Mouse (Mus musculus) forebrain, embryonic 16.5 days (tissue): ENCODE data around the gene Cdc42bpg. TPM values are rescaled to one million over a fixed set of nuclear protein-coding genes. Genes with fewer than 3 reads are reported as not detected.

Experiments used
- ATAC-seq: fragments of 200-750 bp; cut with Nextera tagmentation; 2 replicates; pipeline ENCODE4 v1.8.0; 2017; ENCODE audit warnings: mild to moderate bottlenecking, moderate library complexity
- H3K27ac ChIP-seq: fragments of 300-500 bp; sonication (generic); 2 replicates; pipeline ENCODE4 v1.5.1; 2014; ENCODE audit warnings: low read length, control low read depth
- H3K27me3 ChIP-seq: fragments of 300-500 bp; sonication (generic); replicated peaks from 2 replicates; pipeline ENCODE4 v1.6.1; 2014; ENCODE audit warnings: low read length; ENCODE audit not compliant: control insufficient read depth, insufficient read depth
- H3K36me3 ChIP-seq: fragments of 300-500 bp; sonication (generic); 2 replicates; pipeline ENCODE4 v1.6.1; 2014; ENCODE audit not compliant: control insufficient read depth, insufficient read depth
- H3K4me1 ChIP-seq: fragments of 300-500 bp; sonication (generic); replicated peaks from 2 replicates; pipeline ENCODE4 v1.6.1; 2014; ENCODE audit warnings: low read length; ENCODE audit not compliant: control insufficient read depth, insufficient read depth
- H3K4me2 ChIP-seq: fragments of 300-500 bp; sonication (generic); 2 replicates; pipeline ENCODE4 v1.6.1; 2014; ENCODE audit warnings: mild to moderate bottlenecking, low read length, control low read depth
- H3K4me3 ChIP-seq: fragments of 300-500 bp; sonication (generic); replicated peaks from 2 replicates; pipeline ENCODE4 v1.5.1; 2014; ENCODE audit warnings: mild to moderate bottlenecking, low read length, control low read depth
- H3K9ac ChIP-seq: fragments of 300-500 bp; sonication (generic); replicated peaks from 2 replicates; pipeline ENCODE4 v1.6.1; 2014; ENCODE audit warnings: low read depth, low read length, control low read depth
- H3K9me3 ChIP-seq: fragments of 300-500 bp; sonication (generic); 2 replicates; pipeline ENCODE4 v1.6.1; 2016; ENCODE audit warnings: low read length; ENCODE audit not compliant: control insufficient read depth
- WGBS: fragments of 180-500 bp; shearing (Covaris S2); extraction: QIAGEN DNeasy Blood & Tissue Kit; methylation state at CpG from one replicate; pipeline ENCODE4 v1.1.7; 2014; 5-methylcytosine and 5-hydroxymethylcytosine counted together
- polyA plus RNA-seq: library from polyadenylated mRNA; unstranded; fragments of >200 nt; fragmentation: Nextera tagmentation; extraction: Ambion mirVana; gene quantifications from 2 replicates; pipeline ENCODE4 v1.2.1, GENCODE M21; 2015

The Cdc42bpg gene
- polyA plus RNA-seq, 1 experiment from 2014 or later = 0.52 TPM

DNA sequence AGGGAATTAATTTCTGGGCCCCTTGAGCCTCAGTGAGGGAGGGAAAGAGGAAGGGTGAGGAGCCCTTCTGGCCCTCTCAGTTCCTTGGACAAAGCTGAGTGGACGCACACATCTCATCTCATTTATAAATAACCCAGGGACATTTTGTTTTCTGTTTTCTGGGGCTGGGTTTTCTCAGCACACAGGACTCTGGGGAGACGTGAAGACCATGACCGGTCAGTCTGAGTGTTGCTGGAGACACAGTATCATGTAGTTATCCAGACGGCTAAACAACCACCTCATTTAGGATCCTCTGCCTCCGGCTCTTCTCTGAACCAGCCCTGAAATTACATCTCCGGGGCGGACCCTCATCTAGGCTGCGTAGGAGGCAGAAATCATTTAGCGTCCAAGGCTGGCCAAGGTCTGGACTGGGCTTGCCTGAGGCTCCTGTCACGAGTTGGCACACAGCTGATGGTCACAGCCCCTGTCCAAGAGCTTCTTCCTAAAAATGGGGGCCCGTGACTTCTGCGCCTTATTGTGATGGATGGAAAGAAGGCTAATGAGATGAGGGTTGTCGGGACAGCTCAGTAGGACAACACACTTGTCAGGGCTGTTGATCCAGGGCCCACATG is 32.2 kb upstream of the Cdc42bpg start:
- H3K9me3 ChIP-seq = no peaks in the 10 kb centered on the region
- ATAC-seq = no peak
- no peak overlapping the region for H3K4me3 ChIP-seq

DNA sequence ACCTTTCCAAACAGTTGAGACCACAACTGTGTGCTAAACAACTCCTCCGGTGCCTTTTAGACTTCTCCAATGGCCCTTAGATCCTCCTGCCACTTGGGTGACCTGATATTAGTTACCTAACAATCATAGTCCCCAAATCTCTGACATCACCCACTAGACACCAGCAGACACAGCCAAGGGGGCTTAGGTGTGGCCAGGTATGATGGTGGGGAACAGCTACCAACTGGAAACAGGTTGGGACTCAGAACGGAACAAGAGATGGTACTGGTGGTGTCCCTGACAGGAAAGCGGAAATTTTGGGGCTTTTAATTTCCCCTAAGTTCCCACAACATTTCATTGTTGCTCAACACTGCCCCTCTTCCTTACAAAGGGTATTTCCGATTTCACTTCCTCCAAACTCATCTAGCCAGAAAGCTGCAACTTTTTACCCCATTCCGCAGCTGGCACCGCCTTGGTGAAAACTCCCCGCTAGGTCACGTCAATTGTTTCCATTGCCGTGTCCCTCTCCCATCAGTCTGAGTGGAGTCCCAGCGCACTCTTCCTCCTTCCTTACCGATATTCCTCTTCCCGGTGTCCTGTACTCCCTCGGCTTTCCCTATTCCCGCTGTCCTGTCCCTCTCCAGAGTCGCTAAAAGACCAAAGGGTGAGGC is 30.4 kb upstream of the Cdc42bpg start:
- Histone ChIP-seq H3K27me3 (no peaks in the 10 kb centered on the region), H3K4me1 (peaks cover 37% of the 10 kb centered on the region), H3K4me3 (peak overlapping the region; percentile 94), H3K27ac (peak overlapping the region; percentile 70), H3K4me2 (peak overlapping the region; percentile 100), H3K36me3 (peaks cover 2% of the 10 kb centered on the region; the same call in 1 of the 2 replicates), H3K9ac (peak overlapping the region; percentile 89), H3K9me3 (no peaks in the 10 kb centered on the region)
- peak; percentile 19; the same call in 1 of the 2 replicates for ATAC-seq
- WGBS = 7% methylated on average over 15 of the region's 15 CpGs

More for the DNA sequence above, 32.2 kb upstream of the Cdc42bpg start:
- Histone ChIP-seq H3K27ac (no peak overlapping the region), H3K27me3 (no peaks in the 10 kb centered on the region), H3K4me2 (no peak overlapping the region), H3K9ac (no peak overlapping the region), H3K36me3 (no peaks in the 10 kb centered on the region), H3K4me1 (peaks cover 24% of the 10 kb centered on the region)
- WGBS = 92% methylated on average over 13 of the region's 13 CpGs

DNA sequence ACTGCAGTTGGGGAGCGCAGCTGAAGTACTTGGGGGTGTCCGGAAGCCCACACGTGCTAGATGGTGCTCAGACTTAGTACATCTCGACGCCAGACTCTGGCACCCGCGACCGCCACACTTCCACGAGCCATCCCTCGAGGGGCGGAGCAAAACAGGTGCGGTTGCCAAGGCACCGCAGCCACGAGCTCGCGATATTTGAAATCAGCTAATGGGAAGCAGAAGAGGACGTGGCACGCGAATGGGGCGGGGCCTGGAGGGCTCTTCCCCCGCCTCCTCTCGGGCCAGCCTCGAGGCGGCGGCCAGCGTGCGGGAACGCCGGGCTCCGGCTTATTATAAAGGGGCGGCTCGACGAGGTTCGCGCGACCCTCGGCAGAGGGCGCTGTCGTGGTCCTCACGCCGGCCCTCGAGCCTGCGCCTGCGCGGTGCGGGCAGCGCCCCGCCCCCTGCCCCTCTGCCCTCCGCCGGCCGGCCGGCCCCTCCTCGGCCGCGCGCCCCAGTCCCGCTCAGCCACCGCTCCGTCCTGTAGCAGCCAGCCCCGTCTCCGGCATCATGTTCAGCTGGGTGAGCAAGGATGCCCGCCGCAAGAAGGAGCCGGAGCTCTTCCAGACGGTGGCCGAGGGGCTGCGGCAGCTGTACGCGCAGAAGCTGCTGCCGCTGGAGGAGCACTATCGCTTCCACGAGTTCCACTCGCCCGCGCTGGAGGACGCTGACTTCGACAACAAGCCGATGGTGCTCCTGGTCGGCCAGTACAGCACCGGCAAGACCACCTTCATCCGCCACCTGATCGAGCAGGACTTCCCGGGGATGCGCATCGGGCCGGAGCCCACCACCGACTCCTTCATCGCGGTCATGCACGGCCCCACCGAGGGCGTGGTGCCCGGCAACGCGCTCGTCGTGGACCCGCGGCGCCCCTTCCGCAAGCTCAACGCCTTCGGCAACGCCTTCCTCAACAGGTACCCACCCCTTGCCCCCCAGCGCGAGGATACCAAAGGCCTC is 29.5 kb upstream of the Cdc42bpg start, which contains the start of gene Ehd1:
Gene Ehd1 (plus strand): TSS at position 300 of the 996 bp plus-strand sequence.
- peaks cover 5% of the 10 kb centered on the region for H3K36me3 ChIP-seq
- H3K9ac ChIP-seq = peak within 1 kb of the TSS; percentile 89
- peak; percentile 97 for ATAC-seq
- H3K4me2 ChIP-seq = peak within 1 kb of the TSS; percentile 100
- peak within 1 kb of the TSS; percentile 94 for H3K4me3 ChIP-seq
- H3K9me3 ChIP-seq = no peaks in the 10 kb centered on the region
- peaks cover 37% of the 10 kb centered on the region for H3K4me1 ChIP-seq
- no peaks in the 10 kb centered on the region for H3K27me3 ChIP-seq
- under 1% methylated on average over 106 of the region's 106 CpGs for WGBS
- H3K27ac ChIP-seq = peak within 1 kb of the TSS; percentile 78

DNA sequence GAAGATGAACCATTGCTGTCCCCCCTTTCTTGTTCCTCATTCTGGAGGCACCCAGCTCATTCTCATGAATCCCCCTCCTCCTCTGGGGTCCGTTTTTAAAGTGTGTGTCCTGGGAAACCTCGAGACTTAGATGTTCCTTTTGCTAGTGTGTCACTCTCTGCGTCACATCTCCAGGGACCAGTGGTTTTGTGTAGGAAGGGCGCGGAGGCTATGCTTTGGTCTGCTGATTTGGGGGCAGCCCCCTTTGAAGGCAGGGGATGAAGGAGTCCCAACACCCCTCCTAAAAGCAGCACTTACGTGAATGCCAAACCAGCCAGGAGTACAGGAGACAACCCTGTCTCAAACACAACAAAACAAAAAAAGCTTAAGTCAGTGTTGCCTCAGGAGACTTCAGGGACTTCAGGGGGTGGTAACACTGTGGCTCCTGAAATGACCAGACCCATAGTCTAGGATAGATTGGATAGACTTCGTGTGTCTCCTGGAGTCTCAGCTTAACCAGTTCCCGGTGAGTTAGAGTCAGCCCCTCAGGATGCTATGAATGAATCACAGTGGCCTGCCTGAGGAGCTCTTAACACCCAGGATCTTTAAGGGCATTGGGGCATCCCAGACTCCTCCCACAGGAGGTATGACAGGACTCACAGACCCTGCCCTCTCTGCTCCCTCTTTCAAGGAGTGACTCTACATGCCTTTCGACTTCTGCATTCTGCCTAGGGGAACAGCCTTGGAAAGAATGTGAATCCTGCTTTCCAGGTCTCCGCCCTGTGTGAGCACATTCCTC is 28.4 kb upstream of the Cdc42bpg start:
- H3K9me3 ChIP-seq = no peaks in the 10 kb centered on the region
- H3K4me2 ChIP-seq = peak overlapping the region; percentile 100
- peak overlapping the region; percentile 94 for H3K4me3 ChIP-seq
- WGBS = 7% methylated on average over 10 of the region's 10 CpGs
- ATAC-seq = no peak
- H3K4me1 ChIP-seq = peaks cover 37% of the 10 kb centered on the region
- peak overlapping the region; percentile 27; the same call in 1 of the 2 replicates for H3K27ac ChIP-seq
- peaks cover 10% of the 10 kb centered on the region for H3K36me3 ChIP-seq
- H3K27me3 ChIP-seq = no peaks in the 10 kb centered on the region
- peak overlapping the region; percentile 89 for H3K9ac ChIP-seq

DNA sequence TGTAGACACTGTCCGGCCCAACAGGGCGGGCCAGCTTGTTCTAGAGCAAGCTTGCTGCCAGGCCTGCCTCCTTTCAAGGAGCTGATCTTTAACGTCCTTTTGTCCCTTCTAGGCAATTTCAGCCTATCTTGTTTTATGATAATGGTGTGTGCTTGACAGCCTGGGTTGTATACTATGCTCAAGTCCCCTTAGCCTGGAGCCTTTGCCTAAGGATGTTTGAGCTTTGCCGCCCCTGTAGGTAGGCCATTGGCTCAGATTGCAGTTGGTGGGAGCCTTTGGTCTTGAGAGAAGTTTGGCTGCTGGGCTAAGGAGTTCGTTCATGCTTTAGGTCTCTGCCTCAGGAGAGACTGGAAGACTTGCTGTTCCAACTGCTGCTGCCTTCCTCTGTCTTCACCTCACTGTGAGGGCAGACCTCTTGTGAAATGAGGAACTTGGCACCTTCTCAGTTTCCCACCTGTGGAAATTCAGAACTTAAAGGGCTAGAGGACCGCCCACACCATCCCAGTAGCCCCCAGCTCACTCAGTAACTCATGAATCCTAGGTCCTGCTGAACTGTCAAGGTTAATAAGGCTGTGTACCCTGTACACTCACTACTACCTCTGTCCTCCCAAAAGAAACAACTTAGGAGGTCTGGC is 27.7 kb upstream of the Cdc42bpg start:
- Histone ChIP-seq H3K4me3 (peak overlapping the region; percentile 94), H3K9ac (peak overlapping the region; percentile 89), H3K27me3 (no peaks in the 10 kb centered on the region), H3K36me3 (peaks cover 10% of the 10 kb centered on the region), H3K4me2 (peak overlapping the region; percentile 100), H3K27ac (no peak overlapping the region), H3K4me1 (peaks cover 37% of the 10 kb centered on the region), H3K9me3 (no peaks in the 10 kb centered on the region)
- WGBS = 38% methylated on average over 6 of the region's 6 CpGs
- no peak for ATAC-seq

DNA sequence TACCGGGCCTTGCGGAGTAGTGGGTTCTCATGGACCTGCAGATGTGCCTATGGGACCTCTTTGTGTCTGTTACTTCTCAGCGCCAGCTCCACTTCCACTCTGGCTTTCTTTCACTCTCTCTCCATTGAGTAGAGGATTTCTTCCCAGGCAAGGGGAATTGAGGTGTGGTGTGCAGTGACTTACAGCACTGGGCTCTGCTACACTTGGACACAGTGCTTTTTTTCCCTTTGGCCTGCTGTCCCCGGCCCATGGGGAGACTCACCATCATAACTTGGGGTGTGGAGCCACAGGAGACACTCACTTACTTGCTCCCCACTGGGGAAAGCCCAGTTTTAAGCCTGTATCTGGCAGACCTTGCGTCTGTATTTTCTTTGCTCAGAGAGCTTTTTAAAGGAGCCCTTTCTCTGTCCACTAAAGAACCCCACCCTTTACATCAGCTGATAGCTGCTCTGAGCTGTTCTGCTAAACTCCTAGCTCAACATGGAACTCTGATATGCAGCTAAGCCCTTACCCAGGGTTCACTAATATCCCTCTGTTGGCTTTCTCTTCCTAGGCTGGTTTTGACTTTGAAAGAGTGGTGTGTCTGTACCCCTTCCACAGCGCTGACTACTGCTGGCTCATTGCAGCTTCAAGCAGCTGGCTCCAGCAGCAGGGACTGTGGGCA is 26.6 kb upstream of the Cdc42bpg start:
- Histone ChIP-seq H3K9ac (peak overlapping the region; percentile 31), H3K4me1 (peaks cover 37% of the 10 kb centered on the region), H3K9me3 (no peaks in the 10 kb centered on the region), H3K4me2 (no peak overlapping the region), H3K4me3 (no peak overlapping the region), H3K36me3 (peaks cover 10% of the 10 kb centered on the region), H3K27ac (no peak overlapping the region), H3K27me3 (no peaks in the 10 kb centered on the region)
- ATAC-seq = no peak
- WGBS = 83% methylated on average over 6 of the region's 6 CpGs

DNA sequence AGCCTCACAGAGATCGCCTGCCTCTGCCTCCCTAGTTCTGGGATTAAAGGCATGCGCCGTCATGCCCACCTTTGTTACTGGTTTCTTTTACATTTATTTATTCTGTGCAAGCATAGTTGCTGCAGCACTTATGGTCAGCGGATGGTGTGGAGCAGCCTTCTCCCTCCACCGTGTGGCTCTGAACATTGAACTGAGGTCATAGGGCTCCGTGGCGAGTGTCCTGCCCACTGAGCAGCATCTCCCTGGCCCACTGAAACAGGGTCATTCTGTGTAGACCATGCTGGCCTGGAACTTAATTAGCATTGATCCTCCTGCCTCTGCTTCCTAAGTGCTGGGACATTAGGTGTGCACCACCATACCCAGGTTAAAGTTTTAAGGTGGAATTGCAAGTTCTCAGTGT is 25.7 kb upstream of the Cdc42bpg start:
- WGBS = 90% methylated on average over 7 of the region's 7 CpGs
- no peak overlapping the region for H3K4me2 ChIP-seq
- no peaks in the 10 kb centered on the region for H3K27me3 ChIP-seq
- no peak for ATAC-seq
- peaks cover 13% of the 10 kb centered on the region for H3K36me3 ChIP-seq
- H3K9ac ChIP-seq = no peak overlapping the region
- H3K4me1 ChIP-seq = peaks cover 37% of the 10 kb centered on the region
- no peak overlapping the region for H3K4me3 ChIP-seq
- no peaks in the 10 kb centered on the region for H3K9me3 ChIP-seq
- H3K27ac ChIP-seq = no peak overlapping the region
